Comparison of ENCODE assay signal across 28 mouse cellular contexts in genomic region chr17:56958667-56959066, GRCm38 (mm10). TPM values are rescaled to one million over a fixed set of nuclear protein-coding genes. Genes with fewer than 3 reads are reported as not detected.
DNase-seq lines count a peak whose midpoint lies in the region; ATAC-seq and TF ChIP-seq lines count a peak whose summit lies in the region.
"Had no signal": no experiment of that assay in that cellular context is flagged by ENCODE, and none has a peak within 500 bp of the region (broad histone marks: within the 10 kb centered on the region; RNA-seq: fewer than 3 reads in every experiment).

No protein-coding gene starts in this region.

- no peaks in the 10 kb centered on the region for H3K79me2 ChIP-seq in MEL (ENCODE audit: control insufficient read depth, insufficient read depth, low read length, poor library complexity)

- no peak for ATAC-seq in liver, embryonic 13.5 days (ENCODE audit: low read depth)
- no peak for ATAC-seq in liver, embryonic 11.5 days (replicated peaks; ENCODE audit: low FRiP score)
- ATAC-seq in liver, postnatal 0 days, result no peak
- ATAC-seq: forebrain, embryonic 14.5 days; forebrain, embryonic 16.5 days had no signal

- peaks cover 28% of the 10 kb centered on the region for H3K27me3 ChIP-seq in liver, embryonic 13.5 days
- H3K27me3 ChIP-seq in liver, embryonic 11.5 days (replicated peaks; ENCODE audit: control insufficient read depth, insufficient read depth, low read length), result no peaks in the 10 kb centered on the region; the same call in none of the 2 replicates
- peaks cover under 1 to 2% of the 10 kb centered on the region in 2 experiments; a peak in 3 of 4 replicates for H3K27me3 ChIP-seq in MEL (ENCODE audit: control insufficient read depth in 1 of 2, insufficient read depth in 2 of 2, low read length in 2 of 2)
- no peaks in the 10 kb centered on the region for H3K27me3 ChIP-seq in liver, postnatal 0 days (ENCODE audit: insufficient read depth, low read length)
- H3K27me3 ChIP-seq: embryonic facial prominence, embryonic 13.5 days; embryonic facial prominence, embryonic 15.5 days; forebrain, embryonic 12.5 days had no signal

- H3K4me1 ChIP-seq in liver, embryonic 13.5 days (replicated peaks), result peaks cover 16% of the 10 kb centered on the region
- peaks cover 12% of the 10 kb centered on the region for H3K4me1 ChIP-seq in liver, embryonic 11.5 days (replicated peaks; ENCODE audit: control insufficient read depth, insufficient read depth, low read length)
- peaks cover 0 to 6% of the 10 kb centered on the region in 2 experiments; a peak in 2 of 4 replicates for H3K4me1 ChIP-seq in MEL (ENCODE audit: control insufficient read depth in 1 of 2, insufficient read depth in 2 of 2, low read length in 2 of 2)
- H3K4me1 ChIP-seq in liver, postnatal 0 days (ENCODE audit: insufficient read depth), result peaks cover 12% of the 10 kb centered on the region
- H3K4me1 ChIP-seq: embryonic facial prominence, embryonic 15.5 days; forebrain, embryonic 12.5 days had no signal

- 52% methylated on average over 4 of the region's 4 CpGs for WGBS in liver, embryonic 13.5 days (ENCODE audit: insufficient replicate concordance)
- 69% methylated on average over 4 of the region's 4 CpGs for WGBS in liver, embryonic 11.5 days
- WGBS in liver, postnatal 0 days (ENCODE audit: insufficient replicate concordance), result 78% methylated on average over 4 of the region's 4 CpGs

- no peak overlapping the region for H3K9ac ChIP-seq in liver, embryonic 13.5 days
- H3K9ac ChIP-seq in liver, embryonic 11.5 days (ENCODE audit: low read depth, low read length), result no peak overlapping the region
- H3K9ac ChIP-seq in MEL (ENCODE audit: control insufficient read depth, low read depth, low read length, poor library complexity, severe bottlenecking), result no peak overlapping the region
- H3K9ac ChIP-seq in liver, postnatal 0 days (replicated peaks), result no peak overlapping the region
- H3K9ac ChIP-seq: embryonic facial prominence, embryonic 13.5 days; embryonic facial prominence, embryonic 15.5 days; forebrain, embryonic 12.5 days had no signal

- no peak for TF ChIP-seq POLR2A in MEL (IDR thresholded peaks at IDR 0.05; ENCODE audit: control insufficient read depth in 1 of 2, insufficient read depth in 1 of 2, low read depth in 1 of 2, low read length in 2 of 2, poor library complexity in 1 of 2)

- no peak overlapping the region for H3K4me3 ChIP-seq in liver, embryonic 13.5 days (replicated peaks)
- no peak overlapping the region for H3K4me3 ChIP-seq in liver, embryonic 11.5 days (ENCODE audit: low read depth, low read length)
- H3K4me3 ChIP-seq in MEL (ENCODE audit: control insufficient read depth in 1 of 2, insufficient read depth in 1 of 2, low read depth in 2 of 2, low read length in 2 of 2), result no peak overlapping the region
- H3K4me3 ChIP-seq in liver, postnatal 0 days (ENCODE audit: low read depth, low read length), result no peak overlapping the region
- H3K4me3 ChIP-seq: embryonic facial prominence, embryonic 13.5 days; embryonic facial prominence, embryonic 15.5 days; erythroblast, embryonic 14.5 days; forebrain, embryonic 10.5 days; forebrain, embryonic 12.5 days had no signal

- intact Hi-C loops in heart, postnatal 36 days (cut with DNase I), result no loop called here

- H3K36me3 ChIP-seq in liver, embryonic 13.5 days, result no peaks in the 10 kb centered on the region
- H3K36me3 ChIP-seq in liver, embryonic 11.5 days (ENCODE audit: control insufficient read depth, insufficient read depth, low read length), result no peaks in the 10 kb centered on the region
- H3K36me3 ChIP-seq in MEL (ENCODE audit: control insufficient read depth in 1 of 2, insufficient read depth in 2 of 2, low read length in 2 of 2), result peaks cover 0 to 2% of the 10 kb centered on the region in 2 experiments; a peak in 1 of 4 replicates
- H3K36me3 ChIP-seq in liver, postnatal 0 days (replicated peaks; ENCODE audit: insufficient read depth, low read length), result no peaks in the 10 kb centered on the region
- H3K36me3 ChIP-seq: embryonic facial prominence, embryonic 13.5 days; embryonic facial prominence, embryonic 15.5 days; forebrain, embryonic 10.5 days; forebrain, embryonic 12.5 days; G1E had no signal

- TF ChIP-seq EP300 in MEL (IDR thresholded peaks at IDR 0.05; ENCODE audit: low read depth in 1 of 2, low read length in 2 of 2), result no peak
- no peak for TF ChIP-seq EP300 in liver, postnatal 0 days (IDR thresholded peaks at IDR 0.05; ENCODE audit: low read depth)

- no peaks in the 10 kb centered on the region for H3K9me3 ChIP-seq in liver, embryonic 13.5 days (replicated peaks)
- H3K9me3 ChIP-seq in liver, embryonic 11.5 days (ENCODE audit: control insufficient read depth, low read length), result no peaks in the 10 kb centered on the region
- H3K9me3 ChIP-seq in MEL (replicated peaks; ENCODE audit: insufficient read depth, low read length), result no peaks in the 10 kb centered on the region
- H3K9me3 ChIP-seq in liver, postnatal 0 days (ENCODE audit: low read length), result no peaks in the 10 kb centered on the region
- H3K9me3 ChIP-seq: embryonic facial prominence, embryonic 13.5 days; embryonic facial prominence, embryonic 15.5 days; forebrain, embryonic 10.5 days; forebrain, embryonic 12.5 days; G1E had no signal

- H3K4me2 ChIP-seq in liver, embryonic 13.5 days, result peak overlapping the region; percentile 41
- H3K4me2 ChIP-seq in liver, embryonic 11.5 days, result no peak overlapping the region; the same call in 1 of the 2 replicates
- 0 out of 2 replicates have a peak overlapping the region, but pooled peaks have one; percentile 22 for H3K4me2 ChIP-seq in liver, postnatal 0 days (ENCODE audit: low read depth, low read length)
- H3K4me2 ChIP-seq: embryonic facial prominence, embryonic 13.5 days; embryonic facial prominence, embryonic 15.5 days; forebrain, embryonic 12.5 days had no signal

- TF ChIP-seq RAD21 in MEL (IDR thresholded peaks at IDR 0.05; ENCODE audit: low read depth, low read length), result no peak

- TF ChIP-seq CTCF in MEL (IDR thresholded peaks at IDR 0.05 in 2 of 3, conservative IDR thresholded peaks at IDR 0.05 in 1 of 3; ENCODE audit: control insufficient read depth in 1 of 3, insufficient read depth in 1 of 3, low read depth in 2 of 3, low read length in 3 of 3, poor library complexity in 1 of 3, severe bottlenecking in 1 of 3), result no peak
- no peak for TF ChIP-seq CTCF in liver, postnatal 0 days (IDR thresholded peaks at IDR 0.05; ENCODE audit: low read depth)

- DNase-seq in heart, adult 11 months, result peak; percentile 44
- DNase-seq in heart, postnatal 36 days, result no peak
- no peak for DNase-seq in liver, embryonic 13.5 days
- DNase-seq in liver, embryonic 11.5 days (ENCODE audit: low spot score), result no peak
- DNase-seq in MEL (ENCODE audit: low read depth, low spot score), result no peak
- DNase-seq in liver, postnatal 0 days, result no peak
- no peak for DNase-seq in urinary bladder, postnatal 10 days (ENCODE audit: low spot score)
- DNase-seq in cerebellum, adult 9-11 months, result no peak
- DNase-seq: adrenal gland, adult 2 months; adrenal gland, postnatal 10 days; adrenal gland, postnatal 25 days; cerebellum, adult 11 months; cerebellum, adult 18-20 months; cerebellum, adult 8-10 months; cerebellum, postnatal 10 days; cerebellum, postnatal 36 days had no signal

- no peak overlapping the region for H3K27ac ChIP-seq in liver, embryonic 13.5 days
- no peak overlapping the region for H3K27ac ChIP-seq in liver, embryonic 11.5 days (ENCODE audit: low read depth, low read length)
- no peak overlapping the region for H3K27ac ChIP-seq in MEL (ENCODE audit: control insufficient read depth, low read depth, low read length)
- H3K27ac ChIP-seq in liver, postnatal 0 days (ENCODE audit: low read depth), result no peak overlapping the region
- H3K27ac ChIP-seq: embryonic facial prominence, embryonic 13.5 days; embryonic facial prominence, embryonic 15.5 days; forebrain, embryonic 10.5 days; forebrain, embryonic 12.5 days had no signal

RNA-seq across cellular contexts. Expression of gene Acer1, which starts 23.3 kb away (rescaled TPM):
- total RNA-seq in heart, postnatal 36 days (2021), result not detected
- polyA plus RNA-seq in liver, embryonic 13.5 days (2015; fragmentation: Nextera tagmentation; extraction: Ambion mirVana), result not detected in 2 replicates
- polyA plus RNA-seq in liver, embryonic 11.5 days (2014; fragmentation: Nextera tagmentation; extraction: Ambion mirVana), result not detected in 2 replicates
- total RNA-seq in MEL (2012; rRNA removed), result not detected in 2 replicates
- under 1 TPM in 1 of 2 experiments, not detected in 1; 0.03 TPM for polyA plus RNA-seq in MEL (2012; ENCODE audit: insufficient read depth in 1 of 2, insufficient read length in 2 of 2, low read depth in 1 of 2, low replicate concordance in 2 of 2, missing spikeins in 1 of 2)
- polyA plus RNA-seq in liver, postnatal 0 days (2015; fragmentation: Nextera tagmentation; extraction: Ambion mirVana), result not detected in 2 replicates
- total RNA-seq: adrenal gland, postnatal 10 days; common myeloid progenitor, adult 5-6 weeks; G1E had no signal
- polyA plus RNA-seq: brain, embryonic 14.5 days; embryonic facial prominence, embryonic 11.5 days; erythroblast, embryonic 14.5 days; forebrain, embryonic 10.5 days; forebrain, embryonic 12.5 days; forebrain, embryonic 14.5 days; forebrain, embryonic 16.5 days; G1E had no signal

RNA-seq across cellular contexts. Expression of gene Mllt1, which starts 23.5 kb away (rescaled TPM):
- 10 to 100 TPM; 23.9 to 25.9 TPM for total RNA-seq in heart, postnatal 36 days (2021)
- 11.0 and 12.1 TPM in 2 replicates for polyA plus RNA-seq in liver, embryonic 13.5 days (2015; fragmentation: Nextera tagmentation; extraction: Ambion mirVana)
- polyA plus RNA-seq in liver, embryonic 11.5 days (2014; fragmentation: Nextera tagmentation; extraction: Ambion mirVana), result 19.2 and 21.3 TPM in 2 replicates
- total RNA-seq in MEL (2012; rRNA removed), result 21.7 and 25.0 TPM in 2 replicates
- 10 to 100 TPM in 1 of 2 experiments, not detected in 1; 63.0 TPM for polyA plus RNA-seq in MEL (2012; ENCODE audit: insufficient read depth in 1 of 2, insufficient read length in 2 of 2, low read depth in 1 of 2, low replicate concordance in 2 of 2, missing spikeins in 1 of 2)
- 4.6 and 4.8 TPM in 2 replicates for polyA plus RNA-seq in liver, postnatal 0 days (2015; fragmentation: Nextera tagmentation; extraction: Ambion mirVana)

RNA-seq across cellular contexts. Expression of gene Clpp, which starts 31.4 kb away (rescaled TPM):
- total RNA-seq in heart, postnatal 36 days (2021), result 10 to 100 TPM; 79.5 to 80.4 TPM
- polyA plus RNA-seq in liver, embryonic 13.5 days (2015; fragmentation: Nextera tagmentation; extraction: Ambion mirVana), result 88.2 and 100.0 TPM in 2 replicates
- 181 and 183 TPM in 2 replicates for polyA plus RNA-seq in liver, embryonic 11.5 days (2014; fragmentation: Nextera tagmentation; extraction: Ambion mirVana)
- total RNA-seq in MEL (2012; rRNA removed), result 177 TPM in 2 replicates
- polyA plus RNA-seq in MEL (2012; ENCODE audit: insufficient read depth in 1 of 2, insufficient read length in 2 of 2, low read depth in 1 of 2, low replicate concordance in 2 of 2, missing spikeins in 1 of 2), result 100 to 1,000 TPM in 1 of 2 experiments, not detected in 1; 178 TPM
- 68.2 and 71.3 TPM in 2 replicates for polyA plus RNA-seq in liver, postnatal 0 days (2015; fragmentation: Nextera tagmentation; extraction: Ambion mirVana)

RNA-seq across cellular contexts. Expression of gene Alkbh7, which starts 38.5 kb away (rescaled TPM):
- total RNA-seq in heart, postnatal 36 days (2021), result 10 to 100 TPM; 67.5 to 69.9 TPM
- 19.7 and 20.9 TPM in 2 replicates for polyA plus RNA-seq in liver, embryonic 13.5 days (2015; fragmentation: Nextera tagmentation; extraction: Ambion mirVana)
- polyA plus RNA-seq in liver, embryonic 11.5 days (2014; fragmentation: Nextera tagmentation; extraction: Ambion mirVana), result 36.3 and 39.9 TPM in 2 replicates
- 22.5 and 26.4 TPM in 2 replicates for total RNA-seq in MEL (2012; rRNA removed)
- polyA plus RNA-seq in MEL (2012; ENCODE audit: insufficient read depth in 1 of 2, insufficient read length in 2 of 2, low read depth in 1 of 2, low replicate concordance in 2 of 2, missing spikeins in 1 of 2), result 10 to 100 TPM in 1 of 2 experiments, not detected in 1; 18.9 TPM
- 22.9 and 23.9 TPM in 2 replicates for polyA plus RNA-seq in liver, postnatal 0 days (2015; fragmentation: Nextera tagmentation; extraction: Ambion mirVana)

RNA-seq across cellular contexts. Expression of gene Pspn, which starts 41.2 kb away (rescaled TPM):
- total RNA-seq in heart, postnatal 36 days (2021), result not detected
- polyA plus RNA-seq in liver, embryonic 13.5 days (2015; fragmentation: Nextera tagmentation; extraction: Ambion mirVana), result 0.23 TPM in 1 of 2 replicates, not detected in the other
- polyA plus RNA-seq in liver, embryonic 11.5 days (2014; fragmentation: Nextera tagmentation; extraction: Ambion mirVana), result 0.44 TPM in 1 of 2 replicates, not detected in the other
- not detected in 2 replicates for total RNA-seq in MEL (2012; rRNA removed)
- polyA plus RNA-seq in MEL (2012; ENCODE audit: insufficient read depth in 1 of 2, insufficient read length in 2 of 2, low read depth in 1 of 2, low replicate concordance in 2 of 2, missing spikeins in 1 of 2), result 1 to 10 TPM in 1 of 2 experiments, not detected in 1; 1.0 TPM
- not detected in 2 replicates for polyA plus RNA-seq in liver, postnatal 0 days (2015; fragmentation: Nextera tagmentation; extraction: Ambion mirVana)
- total RNA-seq: adrenal gland, adult 2 months; common myeloid progenitor, adult 5-6 weeks; G1E had no signal
- polyA plus RNA-seq: CD4-positive, CD25-positive, alpha-beta regulatory T cell, adult 4 months; embryonic facial prominence, embryonic 11.5 days; embryonic facial prominence, embryonic 13.5 days; embryonic facial prominence, embryonic 15.5 days; erythroblast, embryonic 14.5 days; G1E had no signal
